Mouse (Mus musculus): Measurements from ENCODE around the gene Ddx24. TPM values are rescaled to one million over a fixed set of nuclear protein-coding genes. Genes with fewer than 3 reads are reported as not detected.

Gene Ddx24
- polyA plus RNA-seq, 1 experiment from 2014 or later: 175 TPM

GRCm38 (mm10) chr12:103362336-103362735, 63.3 kb downstream of the Ddx24 start:
- H3K36me3 ChIP-seq (ENCODE audit: poor library complexity, severe bottlenecking): no peaks in the 10 kb centered on the region
- WGBS: 79% methylated on average over 3 of the region's 3 CpGs
- peaks cover under 1% of the 10 kb centered on the region; the same call in 1 of the 2 replicates for H3K4me1 ChIP-seq
- no peaks in the 10 kb centered on the region for H3K9me3 ChIP-seq (replicated peaks)
- no peak overlapping the region for H3K4me2 ChIP-seq
- no peak overlapping the region for H3K4me3 ChIP-seq
- H3K27ac ChIP-seq: no peak overlapping the region
- H3K27me3 ChIP-seq: no peaks in the 10 kb centered on the region
- H3K9ac ChIP-seq: no peak overlapping the region
- no peak for ATAC-seq

- 89% methylated on average over 17 of the region's 17 CpGs for WGBS
Observed at GRCm38 (mm10) chr12:103361539-103362307, 63.9 kb downstream of the Ddx24 start.

GRCm38 (mm10) chr12:103360812-103361211, 64.8 kb downstream of the Ddx24 start:
- H3K27ac ChIP-seq: no peak overlapping the region
- H3K4me1 ChIP-seq: no peaks in the 10 kb centered on the region
- H3K4me3 ChIP-seq: no peak overlapping the region
- H3K36me3 ChIP-seq (ENCODE audit: poor library complexity, severe bottlenecking): no peaks in the 10 kb centered on the region
- no peak overlapping the region for H3K9ac ChIP-seq
- WGBS: 84% methylated on average over 8 of the region's 8 CpGs
- H3K27me3 ChIP-seq: no peaks in the 10 kb centered on the region
- no peaks in the 10 kb centered on the region for H3K9me3 ChIP-seq (replicated peaks)
- no peak overlapping the region for H3K4me2 ChIP-seq
- no peak for ATAC-seq

More at GRCm38 (mm10) chr12:103361539-103362307, 63.9 kb downstream of the Ddx24 start:
- no peak overlapping the region for H3K4me2 ChIP-seq
- no peaks in the 10 kb centered on the region for H3K27me3 ChIP-seq
- H3K36me3 ChIP-seq (ENCODE audit: poor library complexity, severe bottlenecking): no peaks in the 10 kb centered on the region
- H3K9me3 ChIP-seq (replicated peaks): no peaks in the 10 kb centered on the region
- ATAC-seq: no peak
- no peak overlapping the region for H3K4me3 ChIP-seq
- H3K4me1 ChIP-seq: no peaks in the 10 kb centered on the region
- H3K9ac ChIP-seq: no peak overlapping the region
- no peak overlapping the region for H3K27ac ChIP-seq

DNA sequence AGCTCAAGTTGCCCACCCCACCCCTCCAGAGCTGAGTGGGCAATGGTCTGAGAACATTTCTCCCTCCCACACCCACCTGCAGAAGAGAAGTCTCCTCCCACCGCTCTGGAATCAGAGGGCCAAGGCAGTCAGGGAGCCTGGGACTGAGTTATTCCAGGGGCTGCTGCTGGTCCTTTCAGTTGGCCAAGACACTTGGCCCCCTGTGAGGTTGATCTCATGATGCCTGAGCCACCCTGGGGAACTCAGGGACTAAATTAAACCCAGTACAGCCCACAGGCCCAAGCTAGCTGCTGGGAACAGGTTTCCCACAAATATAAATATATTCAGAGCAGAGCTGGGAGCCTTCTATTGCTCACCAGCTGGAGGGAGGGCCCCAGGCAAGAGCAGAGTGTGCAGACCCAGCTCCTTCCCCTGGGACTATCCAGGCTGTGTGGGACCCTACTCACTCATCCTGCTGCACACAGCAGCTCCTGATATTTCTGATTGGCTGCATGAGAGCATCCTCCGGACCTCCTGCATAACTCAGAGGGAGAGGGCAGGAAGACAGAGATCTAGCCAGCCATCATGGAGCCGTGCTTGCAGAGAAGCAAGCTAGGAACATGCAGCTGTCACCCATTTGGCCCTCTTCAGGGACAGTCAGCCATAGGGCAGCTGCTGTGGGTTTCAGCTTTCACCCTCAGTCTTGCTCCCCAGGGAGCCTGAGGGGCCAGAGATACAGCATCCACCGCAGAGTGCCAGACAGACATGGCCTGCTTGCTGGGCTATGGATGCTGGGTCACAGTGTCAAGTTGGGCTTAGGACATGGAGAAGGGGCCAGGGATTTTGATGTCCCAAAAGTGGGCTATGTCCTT, 66.5 kb downstream of the Ddx24 start:
- Histone ChIP-seq H3K9me3 (replicated peaks) (no peaks in the 10 kb centered on the region), H3K27ac (no peak overlapping the region), H3K36me3 (ENCODE audit: poor library complexity, severe bottlenecking) (no peaks in the 10 kb centered on the region), H3K4me3 (no peak overlapping the region), H3K4me2 (no peak overlapping the region), H3K4me1 (no peaks in the 10 kb centered on the region), H3K9ac (no peak overlapping the region), H3K27me3 (no peaks in the 10 kb centered on the region)
- whole genome bisulfite sequencing: 70% methylated on average over 4 of the region's 4 CpGs
- no peak for ATAC-seq

- Histone ChIP-seq H3K4me1 (peaks cover 6% of the 10 kb centered on the region; the same call in 1 of the 2 replicates), H3K27me3 (no peaks in the 10 kb centered on the region), H3K27ac (no peak overlapping the region), H3K4me2 (no peak overlapping the region), H3K9ac (no peak overlapping the region), H3K36me3 (ENCODE audit: poor library complexity, severe bottlenecking) (no peaks in the 10 kb centered on the region), H3K4me3 (no peak overlapping the region), H3K9me3 (replicated peaks) (no peaks in the 10 kb centered on the region)
- WGBS: 78% methylated on average over 8 of the region's 8 CpGs
- no peak for ATAC-seq
Observed at GRCm38 (mm10) chr12:103358216-103358615, 67.4 kb downstream of the Ddx24 start.

Other genes with a start within 250 kb of the Ddx24 start
- gene Prima1, start 183.7 kb downstream of the Ddx24 start, polyA plus RNA-seq (2015; fragmentation: Nextera tagmentation; extraction: Ambion mirVana): 0.39 TPM in 1 of 2 replicates, not detected in the other
- gene Fam181a, start 114.9 kb downstream of the Ddx24 start, polyA plus RNA-seq (2015; fragmentation: Nextera tagmentation; extraction: Ambion mirVana): 7.6 and 9.8 TPM in 2 replicates
- 0.40 and 0.60 TPM in 2 replicates for gene Asb2, start 69.8 kb downstream of the Ddx24 start, polyA plus RNA-seq (2015; fragmentation: Nextera tagmentation; extraction: Ambion mirVana)
- gene Otub2, start 37.1 kb downstream of the Ddx24 start, polyA plus RNA-seq (2015; fragmentation: Nextera tagmentation; extraction: Ambion mirVana): 14.5 and 18.4 TPM in 2 replicates
- gene 9330161L09Rik, start 18.0 kb downstream of the Ddx24 start, polyA plus RNA-seq (2015; fragmentation: Nextera tagmentation; extraction: Ambion mirVana): 0.34 and 0.48 TPM in 2 replicates
- gene Ifi27, start 8.4 kb upstream of the Ddx24 start, polyA plus RNA-seq (2015; fragmentation: Nextera tagmentation; extraction: Ambion mirVana): 2.7 and 3.4 TPM in 2 replicates
- 1.6 and 2.5 TPM in 2 replicates for gene Ifi27l2a, start 17.9 kb upstream of the Ddx24 start, polyA plus RNA-seq (2015; fragmentation: Nextera tagmentation; extraction: Ambion mirVana)
- not detected in 2 replicates for gene Ifi27l2b, start 31.4 kb upstream of the Ddx24 start, polyA plus RNA-seq (2015; fragmentation: Nextera tagmentation; extraction: Ambion mirVana)
- 1.8 TPM in 2 replicates for gene Ppp4r4, start 106.5 kb upstream of the Ddx24 start, polyA plus RNA-seq (2015; fragmentation: Nextera tagmentation; extraction: Ambion mirVana)
- gene Serpina10, start 205.6 kb upstream of the Ddx24 start, polyA plus RNA-seq (2015; fragmentation: Nextera tagmentation; extraction: Ambion mirVana): not detected in 2 replicates
- 0.92 TPM in 1 of 2 replicates, not detected in the other for gene Serpina6, start 231.4 kb upstream of the Ddx24 start, polyA plus RNA-seq (2015; fragmentation: Nextera tagmentation; extraction: Ambion mirVana)

Measured in forebrain, embryonic 13.5 days (tissue).